Mouse (Mus musculus): ENCODE data around the gene Zfp664.

GRCm38 (mm10) chr5:124873890-124874601 lies 11.6 kb downstream of the Zfp664 start:
- TF ChIP-seq GATA1 (IDR thresholded peaks at IDR 0.05; ENCODE audit: borderline replicate concordance, low read length) (no peak), CTCF (IDR thresholded peaks at IDR 0.05; ENCODE audit: low read depth, low read length) (no peak), TAL1 (conservative IDR thresholded peaks at IDR 0.05; ENCODE audit: low read depth, low read length) (no peak), POLR2AphosphoS5 (IDR thresholded peaks at IDR 0.05; ENCODE audit: insufficient replicate concordance, low read depth, low read length) (no peak)
